Mouse (Mus musculus): ENCODE results near the gene Lcor.

Lcor gene

GRCm38 (mm10) chr19:41560856-41561255 is 78.4 kb downstream of the Lcor start:
- DNase-seq (ENCODE audit: low read depth, low spot score): no peak

- no peak for DNase-seq (ENCODE audit: low read depth, low spot score)
Measured at GRCm38 (mm10) chr19:41568791-41569190, 86.4 kb downstream of the Lcor start.

- DNase-seq (ENCODE audit: low read depth, low spot score): no peak
Measured at GRCm38 (mm10) chr19:41573700-41574099, 91.3 kb downstream of the Lcor start.

GRCm38 (mm10) chr19:41577576-41577975 is 95.1 kb downstream of the Lcor start:
- DNase-seq (ENCODE audit: low read depth, low spot score): no peak

- peak; percentile 72 for DNase-seq (ENCODE audit: low read depth, low spot score)
Measured at GRCm38 (mm10) chr19:41579311-41579920, 97.0 kb downstream of the Lcor start.

- DNase-seq (ENCODE audit: low read depth, low spot score): no peak
Measured at GRCm38 (mm10) chr19:41581706-41582420, 99.4 kb downstream of the Lcor start, which contains the start of gene Gm340. Gm340 (plus strand) TSS chr19:41582370.

- DNase-seq (ENCODE audit: low read depth, low spot score): no peak
Measured at GRCm38 (mm10) chr19:41582918-41583514, 100.6 kb downstream of the Lcor start.

GRCm38 (mm10) chr19:41586752-41587151 is 104.3 kb downstream of the Lcor start:
- DNase-seq (ENCODE audit: low read depth, low spot score): no peak

- DNase-seq (ENCODE audit: low read depth, low spot score): no peak
Measured at GRCm38 (mm10) chr19:41587431-41588222, 105.2 kb downstream of the Lcor start.

- no peak for DNase-seq (ENCODE audit: low read depth, low spot score)
Measured at GRCm38 (mm10) chr19:41589026-41589425, 106.6 kb downstream of the Lcor start.

- DNase-seq (ENCODE audit: low read depth, low spot score): no peak
Measured at GRCm38 (mm10) chr19:41589681-41590080, 107.2 kb downstream of the Lcor start.

- DNase-seq (ENCODE audit: low read depth, low spot score): peak; percentile 60
Measured at GRCm38 (mm10) chr19:41591808-41592207, 109.4 kb downstream of the Lcor start.

- peak; percentile 90 for DNase-seq (ENCODE audit: low read depth, low spot score)
Measured at GRCm38 (mm10) chr19:41597170-41597894, 114.9 kb downstream of the Lcor start.

- DNase-seq (ENCODE audit: low read depth, low spot score): no peak
Measured at GRCm38 (mm10) chr19:41600647-41601046, 118.2 kb downstream of the Lcor start.

GRCm38 (mm10) chr19:41606208-41606987 is 124.0 kb downstream of the Lcor start:
- DNase-seq (ENCODE audit: low read depth, low spot score): no peak

- no peak for DNase-seq (ENCODE audit: low read depth, low spot score)
Measured at GRCm38 (mm10) chr19:41611683-41612082, 129.2 kb downstream of the Lcor start.
